Mouse (Mus musculus): ENCODE results near the gene Slc44a2.

DNA sequence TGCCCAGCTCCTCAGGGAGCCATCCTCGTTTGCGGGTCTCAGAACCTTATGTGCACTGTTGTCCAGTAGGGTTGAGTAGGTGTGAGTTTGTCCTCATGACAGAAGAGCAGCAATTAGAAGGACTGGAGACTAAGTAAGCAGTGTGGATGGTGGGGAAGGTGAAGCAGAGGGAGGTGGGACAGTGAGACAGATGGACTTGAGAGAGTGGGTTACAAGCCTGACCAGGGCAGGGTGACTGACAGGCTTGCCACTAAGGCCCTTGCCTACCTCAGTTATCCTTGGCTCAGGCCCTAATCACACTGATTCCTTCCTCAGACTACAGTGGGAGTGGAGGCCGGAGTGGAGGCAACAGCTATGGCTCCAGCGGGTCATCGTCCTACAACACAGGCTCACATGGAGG is 83.2 kb downstream of the Slc44a2 start:
- TF ChIP-seq UBTF (IDR thresholded peaks at IDR 0.05; ENCODE audit: low read depth, low read length) = no peak
- no peak for TF ChIP-seq CTCF (conservative IDR thresholded peaks at IDR 0.05 in 1 of 2, IDR thresholded peaks at IDR 0.05 in 1 of 2; ENCODE audit: low read depth in 2 of 2, low read length in 2 of 2)
- TF ChIP-seq USF2 (conservative IDR thresholded peaks at IDR 0.05; ENCODE audit: low read depth, low read length) = no peak
- no peak for TF ChIP-seq IRF4 (IDR thresholded peaks at IDR 0.05; ENCODE audit: low read depth, low read length)
- no peak for TF ChIP-seq CHD2 (IDR thresholded peaks at IDR 0.05; ENCODE audit: low read length)
- no peak for TF ChIP-seq EP300 (IDR thresholded peaks at IDR 0.05; ENCODE audit: low read length)

Measured in CH12.LX (cell line).